Mouse (Mus musculus) ovary, adult 18-20 months (tissue): ENCODE results near the gene Ehbp1.

ENCODE experiments used
- DNase-seq: peaks from one replicate; pipeline ENCODE4 v3.0.0; 2022; ENCODE audit warnings: low spot score, mixed read lengths

Gene Ehbp1

GRCm38 (mm10) chr11:22196776-22197175, 145.3 kb downstream of the Ehbp1 start:
- DNase-seq: no peak

GRCm38 (mm10) chr11:22194607-22195006, 147.5 kb downstream of the Ehbp1 start:
- DNase-seq: no peak

- no peak for DNase-seq
Measured at GRCm38 (mm10) chr11:22190576-22190975, 151.5 kb downstream of the Ehbp1 start.

GRCm38 (mm10) chr11:22189970-22190369, 152.1 kb downstream of the Ehbp1 start:
- no peak for DNase-seq

GRCm38 (mm10) chr11:22181530-22182501, 160.3 kb downstream of the Ehbp1 start:
- DNase-seq: no peak

GRCm38 (mm10) chr11:22180146-22180545, 161.9 kb downstream of the Ehbp1 start:
- DNase-seq: no peak

- no peak for DNase-seq
Measured at GRCm38 (mm10) chr11:22178569-22178968, 163.5 kb downstream of the Ehbp1 start.

- DNase-seq: no peak
Measured at GRCm38 (mm10) chr11:22174311-22174710, 167.8 kb downstream of the Ehbp1 start.

- DNase-seq: no peak
Measured at GRCm38 (mm10) chr11:22170962-22171638, 171.0 kb downstream of the Ehbp1 start.

- DNase-seq: no peak
Measured at GRCm38 (mm10) chr11:22157882-22158281, 184.2 kb downstream of the Ehbp1 start.

GRCm38 (mm10) chr11:22156182-22156581, 185.9 kb downstream of the Ehbp1 start:
- DNase-seq: no peak

- DNase-seq: no peak
Measured at GRCm38 (mm10) chr11:22155366-22156095, 186.6 kb downstream of the Ehbp1 start.

GRCm38 (mm10) chr11:22154501-22155294, 187.4 kb downstream of the Ehbp1 start:
- DNase-seq: no peak

- DNase-seq: no peak
Measured at GRCm38 (mm10) chr11:22140737-22141136, 201.4 kb downstream of the Ehbp1 start.

- DNase-seq: no peak
Measured at GRCm38 (mm10) chr11:22138466-22138865, 203.6 kb downstream of the Ehbp1 start.

GRCm38 (mm10) chr11:22125188-22125587, 216.9 kb downstream of the Ehbp1 start:
- DNase-seq: no peak

GRCm38 (mm10) chr11:22118853-22119252, 223.2 kb downstream of the Ehbp1 start:
- DNase-seq: no peak

- DNase-seq: no peak
Measured at GRCm38 (mm10) chr11:22112161-22112560, 229.9 kb downstream of the Ehbp1 start.

- DNase-seq: no peak
Measured at GRCm38 (mm10) chr11:22089346-22089745, 252.7 kb downstream of the Ehbp1 start.

GRCm38 (mm10) chr11:22063352-22063751, 278.7 kb downstream of the Ehbp1 start:
- DNase-seq: no peak

- DNase-seq: no peak
Measured at GRCm38 (mm10) chr11:22061660-22062059, 280.4 kb downstream of the Ehbp1 start.

GRCm38 (mm10) chr11:22057538-22057937, 284.6 kb downstream of the Ehbp1 start:
- DNase-seq: no peak
